In genomic region chr17:87628706-87629105, GRCm38 (mm10) we compare ENCODE assay signal across 23 mouse cellular contexts. TPM values are rescaled to one million over a fixed set of nuclear protein-coding genes. Genes with fewer than 3 reads are reported as not detected.
A peak's percentile ranks its signal among the peaks of the same experiment; 100 is the strongest.
DNase-seq lines count a peak whose midpoint lies in the region; ATAC-seq and TF ChIP-seq lines count a peak whose summit lies in the region.
"Had no signal": no experiment of that assay in that cellular context is flagged by ENCODE, and none has a peak within 500 bp of the region (broad histone marks: within the 10 kb centered on the region; RNA-seq: fewer than 3 reads in every experiment).

No protein-coding gene starts in this region.

- 47% methylated on average over 7 of the region's 7 CpGs for WGBS in embryonic facial prominence, embryonic 11.5 days
- 59% methylated on average over 7 of the region's 7 CpGs for WGBS in embryonic facial prominence, embryonic 10.5 days
- WGBS in intestine, embryonic 14.5 days = 65% methylated on average over 7 of the region's 7 CpGs
- 52% methylated on average over 7 of the region's 7 CpGs for WGBS in limb, embryonic 10.5 days
- WGBS in limb, embryonic 14.5 days = 33% methylated on average over 7 of the region's 7 CpGs

- H3K36me3 ChIP-seq in embryonic facial prominence, embryonic 11.5 days (replicated peaks; ENCODE audit: control insufficient read depth, insufficient read depth, low read depth, low read length) = no peaks in the 10 kb centered on the region
- H3K36me3 ChIP-seq in embryonic facial prominence, embryonic 10.5 days (replicated peaks) = no peaks in the 10 kb centered on the region
- H3K36me3 ChIP-seq in intestine, embryonic 14.5 days (ENCODE audit: control insufficient read depth, insufficient read depth, low read length) = no peaks in the 10 kb centered on the region
- no peaks in the 10 kb centered on the region for H3K36me3 ChIP-seq in limb, embryonic 10.5 days
- no peaks in the 10 kb centered on the region for H3K36me3 ChIP-seq in limb, embryonic 14.5 days (ENCODE audit: control insufficient read depth, insufficient read depth, low read length)
- H3K36me3 ChIP-seq: embryonic facial prominence, embryonic 13.5 days; forebrain, embryonic 12.5 days; hindbrain, embryonic 12.5 days had no signal

- no peak for TF ChIP-seq POLR2A in limb, embryonic 14.5 days (IDR thresholded peaks at IDR 0.05; ENCODE audit: borderline replicate concordance, extremely low read depth, insufficient read depth, insufficient read length)

- H3K27me3 ChIP-seq in embryonic facial prominence, embryonic 11.5 days (ENCODE audit: control insufficient read depth, insufficient read depth, low read length) = no peaks in the 10 kb centered on the region
- H3K27me3 ChIP-seq in embryonic facial prominence, embryonic 10.5 days (replicated peaks; ENCODE audit: low read depth, poor library complexity, severe bottlenecking) = peaks cover 13% of the 10 kb centered on the region
- H3K27me3 ChIP-seq in intestine, embryonic 14.5 days (replicated peaks; ENCODE audit: control insufficient read depth, insufficient read depth, low read length) = no peaks in the 10 kb centered on the region
- H3K27me3 ChIP-seq in limb, embryonic 10.5 days (ENCODE audit: low read depth, poor library complexity, severe bottlenecking) = peaks cover 6% of the 10 kb centered on the region; the same call in 1 of the 2 replicates
- no peaks in the 10 kb centered on the region for H3K27me3 ChIP-seq in limb, embryonic 14.5 days (ENCODE audit: control insufficient read depth, insufficient read depth, low read length)
- H3K27me3 ChIP-seq: embryonic facial prominence, embryonic 13.5 days; forebrain, embryonic 12.5 days; hindbrain, embryonic 12.5 days had no signal

- no peak for ATAC-seq in embryonic facial prominence, embryonic 11.5 days (replicated peaks; ENCODE audit: insufficient number of reproducible peaks, low FRiP score, low TSS enrichment, low read depth)
- ATAC-seq in intestine, embryonic 14.5 days (replicated peaks; ENCODE audit: low FRiP score, low TSS enrichment, low read depth) = no peak
- ATAC-seq in limb, embryonic 14.5 days (ENCODE audit: low FRiP score, low read depth) = no peak
- no peak for ATAC-seq in megakaryocyte, adult 5-6 weeks (ENCODE audit: poor library complexity, severe bottlenecking)
- ATAC-seq: forebrain, postnatal 0 days; hindbrain, embryonic 16.5 days; inflammation-experienced regulatory T-cells, adult 6 months had no signal

- no peak overlapping the region for H3K27ac ChIP-seq in embryonic facial prominence, embryonic 11.5 days (replicated peaks; ENCODE audit: low read depth, low read length)
- no peak overlapping the region for H3K27ac ChIP-seq in embryonic facial prominence, embryonic 10.5 days (replicated peaks)
- H3K27ac ChIP-seq in intestine, embryonic 14.5 days (ENCODE audit: low read depth) = peak overlapping the region; percentile 74
- H3K27ac ChIP-seq in limb, embryonic 10.5 days = peak overlapping the region; percentile 66; the same call in 1 of the 2 replicates
- H3K27ac ChIP-seq in limb, embryonic 14.5 days (replicated peaks; ENCODE audit: low read depth, low read length) = no peak overlapping the region
- H3K27ac ChIP-seq: embryonic facial prominence, embryonic 13.5 days; forebrain, embryonic 12.5 days; hindbrain, embryonic 12.5 days had no signal

- no peaks in the 10 kb centered on the region for H3K9me3 ChIP-seq in embryonic facial prominence, embryonic 11.5 days (replicated peaks; ENCODE audit: control insufficient read depth, low read length)
- H3K9me3 ChIP-seq in embryonic facial prominence, embryonic 10.5 days = no peaks in the 10 kb centered on the region
- H3K9me3 ChIP-seq in intestine, embryonic 14.5 days (ENCODE audit: control insufficient read depth, low read length) = no peaks in the 10 kb centered on the region
- H3K9me3 ChIP-seq in limb, embryonic 10.5 days (replicated peaks) = no peaks in the 10 kb centered on the region
- H3K9me3 ChIP-seq in limb, embryonic 14.5 days (ENCODE audit: control insufficient read depth, low read length) = no peaks in the 10 kb centered on the region
- H3K9me3 ChIP-seq: embryonic facial prominence, embryonic 13.5 days; forebrain, embryonic 12.5 days; hindbrain, embryonic 12.5 days had no signal

- peak; percentile 71 for DNase-seq in embryonic facial prominence, embryonic 11.5 days (ENCODE audit: low spot score)
- DNase-seq in embryonic facial prominence, embryonic 10.5 days (ENCODE audit: low spot score) = no peak
- DNase-seq in intestine, embryonic 14.5 days (ENCODE audit: low spot score) = no peak
- DNase-seq in limb, embryonic 10.5 days (ENCODE audit: low spot score) = no peak
- peak; percentile 58 for DNase-seq in limb, embryonic 14.5 days (ENCODE audit: low spot score)
- DNase-seq in frontal cortex, adult 2 months (ENCODE audit: extremely low spot score in 1 of 2, low spot score in 1 of 2) = no peak
- no peak for DNase-seq in cerebellum, postnatal 10 days
- DNase-seq: adrenal gland, adult 2 months; adrenal gland, postnatal 25 days; cerebellum, adult 18-20 months; cerebellum, postnatal 14 days; forebrain, postnatal 0 days; gastrocnemius, postnatal 36 days; heart, adult 11 months; heart, postnatal 10 days; heart, postnatal 4 days had no signal

- no peak overlapping the region for H3K4me3 ChIP-seq in embryonic facial prominence, embryonic 11.5 days (ENCODE audit: low read depth, low read length)
- no peak overlapping the region for H3K4me3 ChIP-seq in embryonic facial prominence, embryonic 10.5 days
- H3K4me3 ChIP-seq in intestine, embryonic 14.5 days (ENCODE audit: low read depth, low read length) = no peak overlapping the region
- H3K4me3 ChIP-seq in limb, embryonic 10.5 days = no peak overlapping the region
- H3K4me3 ChIP-seq in limb, embryonic 14.5 days (replicated peaks; ENCODE audit: low read length) = no peak overlapping the region
- H3K4me3 ChIP-seq: embryonic facial prominence, embryonic 13.5 days; forebrain, embryonic 12.5 days; hindbrain, embryonic 12.5 days had no signal

- no peak overlapping the region for H3K9ac ChIP-seq in embryonic facial prominence, embryonic 11.5 days (replicated peaks; ENCODE audit: low read length)
- no peak overlapping the region for H3K9ac ChIP-seq in intestine, embryonic 14.5 days (ENCODE audit: low read length)
- no peak overlapping the region for H3K9ac ChIP-seq in limb, embryonic 14.5 days (ENCODE audit: low read depth, low read length, severe bottlenecking)
- H3K9ac ChIP-seq: embryonic facial prominence, embryonic 13.5 days; forebrain, embryonic 12.5 days; forebrain, postnatal 0 days; hindbrain, embryonic 12.5 days had no signal

- no peaks in the 10 kb centered on the region for H3K4me1 ChIP-seq in embryonic facial prominence, embryonic 11.5 days (ENCODE audit: control insufficient read depth, insufficient read depth, low read length)
- H3K4me1 ChIP-seq in embryonic facial prominence, embryonic 10.5 days = no peaks in the 10 kb centered on the region
- H3K4me1 ChIP-seq in intestine, embryonic 14.5 days (replicated peaks; ENCODE audit: control insufficient read depth, insufficient read depth, low read length) = peaks cover 8% of the 10 kb centered on the region; the same call in 1 of the 2 replicates
- H3K4me1 ChIP-seq in limb, embryonic 10.5 days = peaks cover 12% of the 10 kb centered on the region; the same call in 1 of the 2 replicates
- H3K4me1 ChIP-seq in limb, embryonic 14.5 days (ENCODE audit: control insufficient read depth, insufficient read depth, low read length) = no peaks in the 10 kb centered on the region
- H3K4me1 ChIP-seq: embryonic facial prominence, embryonic 13.5 days; forebrain, embryonic 12.5 days; hindbrain, embryonic 12.5 days had no signal

- no peak overlapping the region for H3K4me2 ChIP-seq in embryonic facial prominence, embryonic 11.5 days (ENCODE audit: low read depth, low read length)
- H3K4me2 ChIP-seq in intestine, embryonic 14.5 days (ENCODE audit: low read length) = no peak overlapping the region
- no peak overlapping the region for H3K4me2 ChIP-seq in limb, embryonic 14.5 days (replicated peaks; ENCODE audit: low read depth, low read length, severe bottlenecking)
- H3K4me2 ChIP-seq: embryonic facial prominence, embryonic 13.5 days; forebrain, embryonic 12.5 days; hindbrain, embryonic 12.5 days had no signal

RNA-seq across cellular contexts. Expression of gene Epcam, which starts 7.1 kb away (rescaled TPM):
- 87.7 and 93.7 TPM in 2 replicates for polyA plus RNA-seq in embryonic facial prominence, embryonic 11.5 days (2014; fragmentation: Nextera tagmentation; extraction: Ambion mirVana)
- polyA plus RNA-seq in embryonic facial prominence, embryonic 10.5 days (2016; fragmentation: Nextera tagmentation; extraction: Ambion mirVana) = 76.2 and 81.0 TPM in 2 replicates
- polyA plus RNA-seq in intestine, embryonic 14.5 days (2014; fragmentation: Nextera tagmentation; extraction: Ambion mirVana) = 792 and 803 TPM in 2 replicates
- 48.6 and 54.2 TPM in 2 replicates for polyA plus RNA-seq in limb, embryonic 10.5 days (2016; fragmentation: Nextera tagmentation; extraction: Ambion mirVana)
- 27.3 and 34.9 TPM in 2 replicates for polyA plus RNA-seq in limb, embryonic 14.5 days (2012; rRNA removed)
- polyA plus RNA-seq in limb, embryonic 14.5 days (2014; fragmentation: Nextera tagmentation; extraction: Ambion mirVana) = 71.3 and 74.3 TPM in 2 replicates
- polyA plus RNA-seq in frontal cortex, adult 2 months (2012; rRNA removed) = 0.66 and 0.90 TPM in 2 replicates
- 0.50 TPM in 1 of 2 replicates, not detected in the other for total RNA-seq in megakaryocyte, adult 5-6 weeks (2015)
- total RNA-seq in megakaryocyte, adult 5-6 weeks (2017) = 1.1 TPM in 1 of 2 replicates, not detected in the other
- total RNA-seq: adrenal gland, postnatal 25 days; gastrocnemius, adult 8-10 months; gastrocnemius, postnatal 36 days; heart, postnatal 10 days; heart, postnatal 4 days had no signal
- polyA plus RNA-seq: adrenal gland, adult 2 months had no signal

RNA-seq across cellular contexts. Expression of gene Msh2, which starts 43.4 kb away (rescaled TPM):
- polyA plus RNA-seq in embryonic facial prominence, embryonic 11.5 days (2014; fragmentation: Nextera tagmentation; extraction: Ambion mirVana) = 93.7 and 96.1 TPM in 2 replicates
- polyA plus RNA-seq in embryonic facial prominence, embryonic 10.5 days (2016; fragmentation: Nextera tagmentation; extraction: Ambion mirVana) = 124 and 131 TPM in 2 replicates
- polyA plus RNA-seq in intestine, embryonic 14.5 days (2014; fragmentation: Nextera tagmentation; extraction: Ambion mirVana) = 57.9 and 64.1 TPM in 2 replicates
- polyA plus RNA-seq in limb, embryonic 10.5 days (2016; fragmentation: Nextera tagmentation; extraction: Ambion mirVana) = 120 and 130 TPM in 2 replicates
- 29.0 and 33.8 TPM in 2 replicates for polyA plus RNA-seq in limb, embryonic 14.5 days (2012; rRNA removed)
- 40.5 and 47.5 TPM in 2 replicates for polyA plus RNA-seq in limb, embryonic 14.5 days (2014; fragmentation: Nextera tagmentation; extraction: Ambion mirVana)
- 19.4 and 20.3 TPM in 2 replicates for polyA plus RNA-seq in frontal cortex, adult 2 months (2012; rRNA removed)
- 13.4 and 15.6 TPM in 2 replicates for total RNA-seq in megakaryocyte, adult 5-6 weeks (2015)
- 30.6 and 31.6 TPM in 2 replicates for total RNA-seq in megakaryocyte, adult 5-6 weeks (2017)

Comparison
In these comparisons a context has a peak if more than half of its experiments do, and no peak if none do; other contexts are left out.
1. DNase-seq: peak in embryonic facial prominence, embryonic 11.5 days (single experiment) and limb, embryonic 14.5 days (single experiment); none in embryonic facial prominence, embryonic 10.5 days (single experiment), intestine, embryonic 14.5 days (single experiment), limb, embryonic 10.5 days (single experiment), frontal cortex, adult 2 months (0 of 2) and cerebellum, postnatal 10 days (0 of 2).
2. H3K27ac ChIP-seq: peak in intestine, embryonic 14.5 days (single experiment) and limb, embryonic 10.5 days (single experiment); none in embryonic facial prominence, embryonic 11.5 days (single experiment), embryonic facial prominence, embryonic 10.5 days (single experiment) and limb, embryonic 14.5 days (single experiment).
3. RNA of gene Epcam, which starts 7.1 kb away (polyA plus RNA-seq): 792 to 803 TPM in intestine, embryonic 14.5 days, 87.7 to 93.7 TPM in embryonic facial prominence, embryonic 11.5 days, 76.2 to 81.0 TPM in embryonic facial prominence, embryonic 10.5 days, 27.3 to 74.3 TPM in limb, embryonic 14.5 days and 48.6 to 54.2 TPM in limb, embryonic 10.5 days; 0.66 to 0.90 TPM in frontal cortex, adult 2 months; every median in the first group is over 10 times any median in the second.